Mouse (Mus musculus) lung, embryonic 16.5 days (tissue): ENCODE measurements around the gene Pak3. TPM values are rescaled to one million over a fixed set of nuclear protein-coding genes. Genes with fewer than 3 reads are reported as not detected.

ENCODE experiments used
- ATAC-seq: fragments of 200-750 bp; cut with Nextera tagmentation; 2 replicates; pipeline ENCODE4 v1.8.0; 2017; ENCODE audit warnings: low read depth, mild to moderate bottlenecking, moderate library complexity
- H3K27ac ChIP-seq: fragments of 300-500 bp; sonication (generic); 2 replicates; pipeline ENCODE4 v1.5.1; 2014; ENCODE audit warnings: mild to moderate bottlenecking, control low read depth, low read length
- H3K27me3 ChIP-seq: fragments of 300-500 bp; sonication (generic); 2 replicates; pipeline ENCODE4 v1.6.1; 2014; ENCODE audit warnings: low read depth, low read length, mixed read lengths; ENCODE audit not compliant: control insufficient read depth, insufficient read depth
- H3K36me3 ChIP-seq: fragments of 300-500 bp; sonication (generic); 2 replicates; pipeline ENCODE4 v1.6.1; 2014; ENCODE audit warnings: low read length; ENCODE audit not compliant: control insufficient read depth, insufficient read depth
- H3K4me1 ChIP-seq: fragments of 300-500 bp; sonication (generic); replicated peaks from 2 replicates; pipeline ENCODE4 v1.6.1; 2014; ENCODE audit warnings: low read length, mixed read lengths; ENCODE audit not compliant: control insufficient read depth, insufficient read depth
- H3K4me2 ChIP-seq: fragments of 300-500 bp; sonication (generic); 2 replicates; pipeline ENCODE4 v1.6.1; 2014; ENCODE audit warnings: low read depth, low read length, control low read depth
- H3K4me3 ChIP-seq: fragments of 300-500 bp; sonication (generic); 2 replicates; pipeline ENCODE4 v1.5.1; 2014; ENCODE audit warnings: mild to moderate bottlenecking, low read length, control low read depth
- H3K9ac ChIP-seq: fragments of 300-500 bp; sonication (generic); 2 replicates; pipeline ENCODE4 v1.6.1; 2014; ENCODE audit warnings: low read length, control low read depth
- H3K9me3 ChIP-seq: fragments of 300-500 bp; sonication (generic); 2 replicates; pipeline ENCODE4 v1.6.1; 2016; ENCODE audit warnings: low read length; ENCODE audit not compliant: control insufficient read depth
- WGBS: fragments of 180-500 bp; shearing (Covaris S2); extraction: QIAGEN DNeasy Blood & Tissue Kit; methylation state at CpG from one replicate; pipeline ENCODE4 v1.1.7; 2014; 5-methylcytosine and 5-hydroxymethylcytosine counted together
- polyA plus RNA-seq: library from polyadenylated mRNA; unstranded; fragments of >200 nt; fragmentation: Nextera tagmentation; extraction: Ambion mirVana; gene quantifications from 2 replicates; pipeline ENCODE4 v1.2.1, GENCODE M21; 2015

Gene Pak3
- polyA plus RNA-seq, 1 experiment from 2014 or later: 8.3 TPM

- no peak overlapping the region for H3K4me2 ChIP-seq
- no peaks in the 10 kb centered on the region for H3K27me3 ChIP-seq
- H3K9me3 ChIP-seq: no peaks in the 10 kb centered on the region
- H3K4me3 ChIP-seq: no peak overlapping the region
- no peaks in the 10 kb centered on the region for H3K4me1 ChIP-seq
- WGBS: 63% methylated on average over 1 of the region's 1 CpGs
- H3K27ac ChIP-seq: no peak overlapping the region
- H3K9ac ChIP-seq: no peak overlapping the region
- no peak for ATAC-seq
- H3K36me3 ChIP-seq: no peaks in the 10 kb centered on the region
Measured at GRCm38 (mm10) chrX:143644807-143645206, 126.4 kb downstream of the Pak3 start.

GRCm38 (mm10) chrX:143654308-143655176 lies 136.2 kb downstream of the Pak3 start:
- H3K27me3 ChIP-seq: peaks cover 4% of the 10 kb centered on the region
- H3K36me3 ChIP-seq: no peaks in the 10 kb centered on the region
- H3K4me2 ChIP-seq: no peak overlapping the region
- no peak overlapping the region for H3K27ac ChIP-seq
- 42% methylated on average over 9 of the region's 9 CpGs for WGBS
- H3K9me3 ChIP-seq: no peaks in the 10 kb centered on the region
- H3K9ac ChIP-seq: no peak overlapping the region
- H3K4me3 ChIP-seq: no peak overlapping the region
- no peak for ATAC-seq
- H3K4me1 ChIP-seq: no peaks in the 10 kb centered on the region

GRCm38 (mm10) chrX:143655177-143655492 lies 136.7 kb downstream of the Pak3 start:
- no peaks in the 10 kb centered on the region for H3K9me3 ChIP-seq
- no peak for ATAC-seq
- no peak overlapping the region for H3K4me3 ChIP-seq
- H3K36me3 ChIP-seq: no peaks in the 10 kb centered on the region
- no peak overlapping the region for H3K4me2 ChIP-seq
- no peak overlapping the region for H3K9ac ChIP-seq
- H3K27me3 ChIP-seq: peaks cover 4% of the 10 kb centered on the region
- H3K27ac ChIP-seq: no peak overlapping the region
- H3K4me1 ChIP-seq: no peaks in the 10 kb centered on the region
- WGBS: 23% methylated on average over 3 of the region's 3 CpGs

GRCm38 (mm10) chrX:143664221-143665150 lies 146.1 kb downstream of the Pak3 start:
- peak; percentile 95 for ATAC-seq
- Histone ChIP-seq H3K4me2 (peak overlapping the region; percentile 53), H3K4me1 (no peaks in the 10 kb centered on the region), H3K36me3 (no peaks in the 10 kb centered on the region), H3K9me3 (no peaks in the 10 kb centered on the region), H3K4me3 (peak overlapping the region; percentile 56), H3K27me3 (no peaks in the 10 kb centered on the region; the same call in 1 of the 2 replicates), H3K27ac (no peak overlapping the region), H3K9ac (peak overlapping the region; percentile 58)
- 14% methylated on average over 23 of the region's 28 CpGs for WGBS

GRCm38 (mm10) chrX:143665771-143666170 lies 147.4 kb downstream of the Pak3 start:
- Histone ChIP-seq H3K4me3 (no peak overlapping the region), H3K27me3 (no peaks in the 10 kb centered on the region; the same call in 1 of the 2 replicates), H3K9ac (no peak overlapping the region), H3K4me1 (no peaks in the 10 kb centered on the region), H3K36me3 (no peaks in the 10 kb centered on the region), H3K27ac (no peak overlapping the region), H3K4me2 (no peak overlapping the region), H3K9me3 (no peaks in the 10 kb centered on the region)
- no peak for ATAC-seq
- WGBS: 32% methylated on average over 2 of the region's 2 CpGs

GRCm38 (mm10) chrX:143666991-143667390 lies 148.6 kb downstream of the Pak3 start:
- 22% methylated on average over 4 of the region's 4 CpGs for WGBS
- ATAC-seq: no peak
- no peaks in the 10 kb centered on the region; the same call in 1 of the 2 replicates for H3K27me3 ChIP-seq

GRCm38 (mm10) chrX:143668242-143668641 lies 149.9 kb downstream of the Pak3 start:
- 44% methylated on average over 3 of the region's 3 CpGs for WGBS
- ATAC-seq: no peak
- H3K27me3 ChIP-seq: no peaks in the 10 kb centered on the region
- no peak overlapping the region for H3K4me3 ChIP-seq
- H3K9me3 ChIP-seq: no peaks in the 10 kb centered on the region
- H3K4me2 ChIP-seq: no peak overlapping the region
- no peaks in the 10 kb centered on the region for H3K36me3 ChIP-seq
- H3K4me1 ChIP-seq: no peaks in the 10 kb centered on the region
- no peak overlapping the region for H3K27ac ChIP-seq
- H3K9ac ChIP-seq: no peak overlapping the region

More at GRCm38 (mm10) chrX:143666991-143667390, 148.6 kb downstream of the Pak3 start:
- no peak overlapping the region for H3K4me3 ChIP-seq
- H3K36me3 ChIP-seq: no peaks in the 10 kb centered on the region
- no peaks in the 10 kb centered on the region for H3K4me1 ChIP-seq
- no peak overlapping the region for H3K4me2 ChIP-seq
- H3K9ac ChIP-seq: no peak overlapping the region
- H3K27ac ChIP-seq: no peak overlapping the region
- no peaks in the 10 kb centered on the region for H3K9me3 ChIP-seq

GRCm38 (mm10) chrX:143678566-143678965 lies 160.2 kb downstream of the Pak3 start:
- no peak overlapping the region for H3K4me2 ChIP-seq
- no peak for ATAC-seq
- 60% methylated on average over 2 of the region's 2 CpGs for WGBS
- H3K4me3 ChIP-seq: no peak overlapping the region
- no peaks in the 10 kb centered on the region for H3K4me1 ChIP-seq
- no peaks in the 10 kb centered on the region for H3K36me3 ChIP-seq
- H3K9me3 ChIP-seq: no peaks in the 10 kb centered on the region
- H3K27ac ChIP-seq: no peak overlapping the region
- no peak overlapping the region for H3K9ac ChIP-seq
- no peaks in the 10 kb centered on the region for H3K27me3 ChIP-seq

GRCm38 (mm10) chrX:143722250-143722649 lies 203.9 kb downstream of the Pak3 start:
- H3K27me3 ChIP-seq: no peaks in the 10 kb centered on the region
- H3K4me1 ChIP-seq: no peaks in the 10 kb centered on the region
- no peak overlapping the region for H3K27ac ChIP-seq
- ATAC-seq: no peak
- no peak overlapping the region for H3K4me2 ChIP-seq
- 70% methylated on average over 1 of the region's 1 CpGs for WGBS
- H3K9ac ChIP-seq: no peak overlapping the region
- H3K9me3 ChIP-seq: no peaks in the 10 kb centered on the region
- H3K4me3 ChIP-seq: no peak overlapping the region
- H3K36me3 ChIP-seq: no peaks in the 10 kb centered on the region
